Mouse (Mus musculus) left cerebral cortex, adult 8-10 months (tissue): ENCODE measurements around the gene Elmo2. TPM values are rescaled to one million over a fixed set of nuclear protein-coding genes. Genes with fewer than 3 reads are reported as not detected.

Experiments
- DNase-seq, 2 experiments: peaks; one replicate each; pipeline ENCODE4 v3.0.0; 2022; ENCODE audit warnings: low spot score in 2 of 2
- total RNA-seq, 4 experiments: library from RNA; stranded (reverse); gene quantifications; 2 replicates each; pipeline ENCODE4 v1.2.4; 2022

The Elmo2 gene
- total RNA-seq, 4 experiments from 2014 or later, result 127 to 150 (median 134) TPM

- no peak for DNase-seq
Observed at GRCm38 (mm10) chr2:165297429-165297828, 28.9 kb downstream of the Elmo2 start.

GRCm38 (mm10) chr2:165296571-165296970 lies 29.7 kb downstream of the Elmo2 start:
- no peak for DNase-seq

- peak; percentile 69 to 93 for DNase-seq
Observed at GRCm38 (mm10) chr2:165288315-165289031, 37.8 kb downstream of the Elmo2 start.

GRCm38 (mm10) chr2:165287202-165287984 lies 38.9 kb downstream of the Elmo2 start, which contains the start of gene Slc35c2:
Slc35c2 (minus strand) TSS chr2:165287869.
- DNase-seq, result peak; percentile 91 to 97

GRCm38 (mm10) chr2:165286361-165287201 lies 39.7 kb downstream of the Elmo2 start:
- peak in 1 of 2 experiments; percentile 51 for DNase-seq

GRCm38 (mm10) chr2:165285621-165286020 lies 40.7 kb downstream of the Elmo2 start:
- no peak for DNase-seq

GRCm38 (mm10) chr2:165285034-165285433 lies 41.2 kb downstream of the Elmo2 start:
- DNase-seq, result no peak

- DNase-seq, result no peak
Observed at GRCm38 (mm10) chr2:165284377-165284776, 41.9 kb downstream of the Elmo2 start.

GRCm38 (mm10) chr2:165283644-165284043 lies 42.6 kb downstream of the Elmo2 start:
- DNase-seq, result no peak

- no peak for DNase-seq
Observed at GRCm38 (mm10) chr2:165281779-165282311, 44.4 kb downstream of the Elmo2 start.

GRCm38 (mm10) chr2:165279351-165279750 lies 46.9 kb downstream of the Elmo2 start:
- no peak for DNase-seq

GRCm38 (mm10) chr2:165277188-165277740 lies 49.0 kb downstream of the Elmo2 start:
- DNase-seq, result no peak

- peak; percentile 63 to 69 for DNase-seq
Observed at GRCm38 (mm10) chr2:165275824-165276223, 50.5 kb downstream of the Elmo2 start.

- DNase-seq, result no peak
Observed at GRCm38 (mm10) chr2:165275124-165275640, 51.1 kb downstream of the Elmo2 start.

GRCm38 (mm10) chr2:165273589-165273988 lies 52.7 kb downstream of the Elmo2 start:
- DNase-seq, result no peak

- DNase-seq, result no peak
Observed at GRCm38 (mm10) chr2:165271326-165271725, 55.0 kb downstream of the Elmo2 start.

GRCm38 (mm10) chr2:165270858-165271257 lies 55.4 kb downstream of the Elmo2 start:
- no peak for DNase-seq

- DNase-seq, result no peak
Observed at GRCm38 (mm10) chr2:165266739-165267138, 59.5 kb downstream of the Elmo2 start.

- no peak for DNase-seq
Observed at GRCm38 (mm10) chr2:165263861-165264260, 62.4 kb downstream of the Elmo2 start.

- no peak for DNase-seq
Observed at GRCm38 (mm10) chr2:165262274-165262990, 63.8 kb downstream of the Elmo2 start.
